Mouse (Mus musculus) lung, postnatal 0 days (tissue): ENCODE data around the gene Hibadh. TPM values are rescaled to one million over a fixed set of nuclear protein-coding genes. Genes with fewer than 3 reads are reported as not detected.

Source experiments
- ATAC-seq: fragments of 200-750 bp; cut with Nextera tagmentation; 2 replicates; pipeline ENCODE4 v1.8.0; 2017; ENCODE audit warnings: moderate library complexity
- DNase-seq: peaks from one replicate; pipeline ENCODE4 v3.0.0-alpha.2; 2016; ENCODE audit warnings: low spot score
- H3K27ac ChIP-seq: fragments of 300-500 bp; sonication (generic); 2 replicates; pipeline ENCODE4 v1.5.1; 2014; ENCODE audit warnings: antibody characterized with exemption, mild to moderate bottlenecking, low read length, mixed read lengths
- H3K27me3 ChIP-seq: fragments of 300-500 bp; sonication (generic); replicated peaks from 2 replicates; pipeline ENCODE4 v1.6.1; 2014; ENCODE audit warnings: low read length, mixed read lengths; ENCODE audit not compliant: insufficient read depth
- H3K36me3 ChIP-seq: fragments of 300-500 bp; sonication (generic); 2 replicates; pipeline ENCODE4 v1.6.1; 2014; ENCODE audit warnings: low read length, mixed read lengths; ENCODE audit not compliant: insufficient read depth
- H3K4me1 ChIP-seq: fragments of 300-500 bp; sonication (generic); 2 replicates; pipeline ENCODE4 v1.6.1; 2014; ENCODE audit warnings: antibody characterized with exemption, low read depth, low read length, mixed read lengths; ENCODE audit not compliant: insufficient read depth
- H3K4me2 ChIP-seq: fragments of 300-500 bp; sonication (generic); replicated peaks from 2 replicates; pipeline ENCODE4 v1.6.1; 2014; ENCODE audit warnings: low read depth, mild to moderate bottlenecking, low read length, moderate library complexity, mixed read lengths
- H3K4me3 ChIP-seq: fragments of 300-500 bp; sonication (generic); 2 replicates; pipeline ENCODE4 v1.5.1; 2014; ENCODE audit warnings: low read depth, low read length
- H3K9ac ChIP-seq: fragments of 300-500 bp; sonication (generic); replicated peaks from 2 replicates; pipeline ENCODE4 v1.6.1; 2014; ENCODE audit warnings: low read depth, mild to moderate bottlenecking
- H3K9me3 ChIP-seq: fragments of 300-500 bp; sonication (generic); 2 replicates; pipeline ENCODE4 v1.6.1; 2016; ENCODE audit warnings: low read length, mixed read lengths
- CTCF ChIP-seq: IDR thresholded peaks from 2 replicates; pipeline ENCODE4 v1.5.1; 2016; ENCODE audit warnings: antibody characterized with exemption, mild to moderate bottlenecking
- EP300 ChIP-seq: IDR thresholded peaks from 2 replicates; pipeline ENCODE4 v1.6.1; 2016; ENCODE audit warnings: antibody characterized with exemption, mild to moderate bottlenecking, control low read depth
- WGBS: fragments of 180-500 bp; shearing (Covaris S2); extraction: QIAGEN DNeasy Blood & Tissue Kit; methylation state at CpG from one replicate; pipeline ENCODE4 v1.1.7; 2014; 5-methylcytosine and 5-hydroxymethylcytosine counted together
- polyA plus RNA-seq: library from polyadenylated mRNA; unstranded; fragments of >200 nt; fragmentation: Nextera tagmentation; extraction: Ambion mirVana; gene quantifications from 2 replicates; pipeline ENCODE4 v1.2.1, GENCODE M21; 2015

Gene Hibadh
- polyA plus RNA-seq, 1 experiment from 2014 or later, result 113 TPM

DNA sequence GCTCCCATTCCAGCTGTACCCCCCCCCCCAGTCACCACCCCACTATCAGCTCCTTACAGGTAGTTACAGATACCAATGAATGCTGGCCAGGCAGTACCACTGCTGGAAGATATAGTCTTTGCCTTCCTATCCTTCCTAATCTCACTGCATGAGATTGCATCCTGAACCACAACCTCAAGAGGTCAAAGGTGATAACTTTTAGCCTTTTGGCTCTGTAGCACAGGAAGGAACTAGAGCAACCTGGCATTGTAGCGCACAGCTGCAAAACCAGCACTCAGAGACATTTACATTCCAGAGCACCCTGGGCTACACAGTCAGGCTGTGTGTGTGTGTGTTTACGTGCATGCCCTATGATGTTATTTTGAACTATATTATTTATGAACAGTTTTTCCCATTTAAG is 137.2 kb downstream of the Hibadh start:
- no peak for TF ChIP-seq CTCF
- TF ChIP-seq EP300, result no peak
- Histone ChIP-seq H3K27me3 (no peaks in the 10 kb centered on the region), H3K4me3 (no peak overlapping the region), H3K27ac (peak overlapping the region; percentile 47; the same call in 1 of the 2 replicates), H3K36me3 (no peaks in the 10 kb centered on the region), H3K9me3 (no peaks in the 10 kb centered on the region), H3K4me2 (no peak overlapping the region), H3K9ac (no peak overlapping the region), H3K4me1 (no peaks in the 10 kb centered on the region)
- DNase-seq (no peak), ATAC-seq (no peak)
- WGBS, result 68% methylated on average over 2 of the region's 2 CpGs

DNA sequence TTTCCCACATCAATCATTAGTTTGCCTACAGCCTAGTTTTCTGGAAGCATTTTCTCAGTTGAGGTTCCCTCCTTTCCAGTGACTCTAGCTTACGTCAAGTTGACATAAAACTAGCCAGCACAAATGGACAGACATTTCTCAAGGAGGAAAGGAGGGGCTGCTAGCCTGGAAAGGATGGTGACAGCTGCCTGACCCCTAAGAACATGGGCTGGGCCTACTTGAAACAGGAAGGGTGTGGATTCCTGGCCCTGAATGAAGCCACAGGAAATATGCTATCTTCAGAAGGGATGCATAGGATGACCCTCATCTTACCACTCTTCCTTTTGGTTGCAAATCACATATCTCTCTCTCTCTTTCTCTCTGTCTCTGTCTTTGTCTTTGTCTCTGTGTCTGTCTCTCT is 138.7 kb downstream of the Hibadh start:
- no peaks in the 10 kb centered on the region for H3K9me3 ChIP-seq
- TF ChIP-seq EP300 (peak; percentile 85), CTCF (no peak)
- no peaks in the 10 kb centered on the region for H3K36me3 ChIP-seq
- no peaks in the 10 kb centered on the region for H3K27me3 ChIP-seq
- H3K4me3 ChIP-seq, result no peak overlapping the region
- H3K4me1 ChIP-seq, result no peaks in the 10 kb centered on the region
- H3K27ac ChIP-seq, result no peak overlapping the region
- ATAC-seq, result peak; percentile 58
- 67% methylated on average over 1 of the region's 1 CpGs for WGBS
- no peak overlapping the region for H3K9ac ChIP-seq
- DNase-seq, result peak; percentile 34
- H3K4me2 ChIP-seq, result no peak overlapping the region

Other genes with a start within 250 kb of the Hibadh start
- 234 and 235 TPM in 2 replicates for gene Tax1bp1, start 73.3 kb upstream of the Hibadh start, polyA plus RNA-seq